Mouse (Mus musculus) limb, embryonic 15.5 days (tissue): ENCODE results near the gene Adk. TPM values are rescaled to one million over a fixed set of nuclear protein-coding genes. Genes with fewer than 3 reads are reported as not detected.
A peak's percentile ranks its signal among the peaks of the same experiment; 100 is the strongest.
"Not testable (repeated sequence)": the region's sequence is repeated elsewhere in the genome, so short reads cannot be mapped to it uniquely, and the experiment has no call there.

Experiments
- ATAC-seq: fragments of 200-750 bp; cut with Nextera tagmentation; 2 replicates; pipeline ENCODE4 v1.8.0; 2017; ENCODE audit warnings: low read depth, moderate TSS enrichment; ENCODE audit not compliant: insufficient number of reproducible peaks, low FRiP score, low TSS enrichment
- H3K27ac ChIP-seq: fragments of 300-500 bp; sonication (generic); 2 replicates; pipeline ENCODE4 v1.5.1; 2015; ENCODE audit warnings: moderate library complexity, mild to moderate bottlenecking, inconsistent platforms
- H3K27me3 ChIP-seq: fragments of 300-500 bp; sonication (generic); 2 replicates; pipeline ENCODE4 v1.6.1; 2015; ENCODE audit warnings: inconsistent platforms
- H3K36me3 ChIP-seq: fragments of 300-500 bp; sonication (generic); 2 replicates; pipeline ENCODE4 v1.6.1; 2015; ENCODE audit warnings: inconsistent platforms
- H3K4me1 ChIP-seq: fragments of 300-500 bp; sonication (generic); 2 replicates; pipeline ENCODE4 v1.6.1; 2015; ENCODE audit warnings: inconsistent platforms
- H3K4me2 ChIP-seq: fragments of 300-500 bp; sonication (generic); 2 replicates; pipeline ENCODE4 v1.6.1; 2015; ENCODE audit warnings: mild to moderate bottlenecking, inconsistent platforms
- H3K4me3 ChIP-seq: fragments of 300-500 bp; sonication (generic); 2 replicates; pipeline ENCODE4 v1.5.1; 2015; ENCODE audit warnings: mild to moderate bottlenecking, inconsistent platforms
- H3K9ac ChIP-seq: fragments of 300-500 bp; sonication (generic); 2 replicates; pipeline ENCODE4 v1.6.1; 2015; ENCODE audit warnings: inconsistent platforms
- H3K9me3 ChIP-seq: fragments of 300-500 bp; sonication (generic); 2 replicates; pipeline ENCODE4 v1.6.1; 2016; ENCODE audit warnings: inconsistent platforms
- WGBS: fragments of 180-500 bp; shearing (Covaris S2); methylation state at CpG from one replicate; pipeline ENCODE4 v1.1.7; 2015; 5-methylcytosine and 5-hydroxymethylcytosine counted together
- polyA plus RNA-seq: library from polyadenylated mRNA; unstranded; fragments of >200 nt; fragmentation: Nextera tagmentation; extraction: Ambion mirVana; gene quantifications from 2 replicates; pipeline ENCODE4 v1.2.1, GENCODE M21; 2015

Adk gene
- polyA plus RNA-seq, 1 experiment from 2014 or later: 148 TPM

GRCm38 (mm10) chr14:21087390-21088060 is 35.2 kb downstream of the Adk start:
- Histone ChIP-seq H3K27ac (peak overlapping the region; percentile 87), H3K9ac (no peak overlapping the region), H3K4me1 (peaks cover 25% of the 10 kb centered on the region), H3K36me3 (no peaks in the 10 kb centered on the region), H3K4me2 (no peak overlapping the region; the same call in 1 of the 2 replicates), H3K4me3 (no peak overlapping the region), H3K27me3 (no peaks in the 10 kb centered on the region), H3K9me3 (no peaks in the 10 kb centered on the region)
- 36% methylated on average over 4 of the region's 4 CpGs for WGBS
- no peak for ATAC-seq

- no peak for ATAC-seq
- peaks cover 8% of the 10 kb centered on the region; the same call in 1 of the 2 replicates for H3K36me3 ChIP-seq
- H3K4me1 ChIP-seq: peaks cover 25% of the 10 kb centered on the region
- no peak overlapping the region for H3K9ac ChIP-seq
- H3K4me2 ChIP-seq: no peak overlapping the region
- H3K4me3 ChIP-seq: no peak overlapping the region
- no peaks in the 10 kb centered on the region for H3K9me3 ChIP-seq
- H3K27ac ChIP-seq: no peak overlapping the region
- WGBS: 50% methylated on average over 3 of the region's 3 CpGs
- H3K27me3 ChIP-seq: no peaks in the 10 kb centered on the region
These were observed 36.4 kb downstream of the Adk start for GRCm38 (mm10) chr14:21088731-21089130.

GRCm38 (mm10) chr14:21090400-21090799 is 38.0 kb downstream of the Adk start:
- no peaks in the 10 kb centered on the region for H3K9me3 ChIP-seq
- H3K4me1 ChIP-seq: peaks cover 25% of the 10 kb centered on the region
- no peak overlapping the region for H3K9ac ChIP-seq
- H3K27me3 ChIP-seq: no peaks in the 10 kb centered on the region
- WGBS: 67% methylated on average over 3 of the region's 3 CpGs
- no peak overlapping the region for H3K4me3 ChIP-seq
- H3K4me2 ChIP-seq: no peak overlapping the region
- H3K27ac ChIP-seq: no peak overlapping the region
- peaks cover 8% of the 10 kb centered on the region; the same call in 1 of the 2 replicates for H3K36me3 ChIP-seq
- ATAC-seq: no peak

GRCm38 (mm10) chr14:21090930-21091486 is 38.6 kb downstream of the Adk start:
- Histone ChIP-seq H3K9me3 (no peaks in the 10 kb centered on the region), H3K4me2 (no peak overlapping the region), H3K4me1 (peaks cover 21% of the 10 kb centered on the region), H3K9ac (no peak overlapping the region), H3K27ac (no peak overlapping the region), H3K36me3 (peaks cover 8% of the 10 kb centered on the region; the same call in 1 of the 2 replicates), H3K4me3 (no peak overlapping the region), H3K27me3 (no peaks in the 10 kb centered on the region)
- WGBS: 83% methylated on average over 3 of the region's 3 CpGs
- no peak for ATAC-seq

- not testable (repeated sequence) for H3K9me3 ChIP-seq, H3K4me1 ChIP-seq, H3K36me3 ChIP-seq, H3K4me2 ChIP-seq, ATAC-seq, H3K27ac ChIP-seq, H3K9ac ChIP-seq, H3K4me3 ChIP-seq, H3K27me3 ChIP-seq
These were observed 41.8 kb downstream of the Adk start for GRCm38 (mm10) chr14:21094161-21094560.

GRCm38 (mm10) chr14:21096279-21096678 is 43.9 kb downstream of the Adk start:
- Histone ChIP-seq H3K36me3 (peaks cover 8% of the 10 kb centered on the region; the same call in 1 of the 2 replicates), H3K4me3 (no peak overlapping the region), H3K9me3 (no peaks in the 10 kb centered on the region), H3K4me1 (peaks cover 6% of the 10 kb centered on the region; the same call in 1 of the 2 replicates), H3K27me3 (no peaks in the 10 kb centered on the region), H3K4me2 (no peak overlapping the region), H3K9ac (no peak overlapping the region), H3K27ac (no peak overlapping the region)
- no peak for ATAC-seq

GRCm38 (mm10) chr14:21096689-21097088 is 44.3 kb downstream of the Adk start:
- H3K9ac ChIP-seq: no peak overlapping the region
- no peaks in the 10 kb centered on the region for H3K27me3 ChIP-seq
- no peaks in the 10 kb centered on the region for H3K9me3 ChIP-seq
- H3K27ac ChIP-seq: no peak overlapping the region
- H3K4me1 ChIP-seq: peaks cover 9% of the 10 kb centered on the region; the same call in 1 of the 2 replicates
- WGBS: 79% methylated on average over 4 of the region's 4 CpGs
- no peak overlapping the region for H3K4me3 ChIP-seq
- H3K36me3 ChIP-seq: peaks cover 8% of the 10 kb centered on the region; the same call in 1 of the 2 replicates
- ATAC-seq: no peak
- no peak overlapping the region for H3K4me2 ChIP-seq

GRCm38 (mm10) chr14:21099371-21099770 is 47.0 kb downstream of the Adk start:
- peaks cover 9% of the 10 kb centered on the region; the same call in 1 of the 2 replicates for H3K4me1 ChIP-seq
- no peaks in the 10 kb centered on the region for H3K27me3 ChIP-seq
- H3K27ac ChIP-seq: no peak overlapping the region
- ATAC-seq: no peak
- no peak overlapping the region for H3K4me3 ChIP-seq
- no peaks in the 10 kb centered on the region for H3K36me3 ChIP-seq
- 30% methylated on average over 7 of the region's 7 CpGs for WGBS
- H3K4me2 ChIP-seq: no peak overlapping the region
- no peak overlapping the region for H3K9ac ChIP-seq
- H3K9me3 ChIP-seq: no peaks in the 10 kb centered on the region

- H3K27ac ChIP-seq: no peak overlapping the region
- H3K4me1 ChIP-seq: peaks cover 9% of the 10 kb centered on the region; the same call in 1 of the 2 replicates
- 50% methylated on average over 2 of the region's 2 CpGs for WGBS
- no peaks in the 10 kb centered on the region for H3K36me3 ChIP-seq
- H3K27me3 ChIP-seq: no peaks in the 10 kb centered on the region
- ATAC-seq: no peak
- no peak overlapping the region for H3K9ac ChIP-seq
- H3K4me3 ChIP-seq: no peak overlapping the region
- H3K4me2 ChIP-seq: no peak overlapping the region
- no peaks in the 10 kb centered on the region for H3K9me3 ChIP-seq
These were observed 48.5 kb downstream of the Adk start for GRCm38 (mm10) chr14:21100876-21101275.

GRCm38 (mm10) chr14:21101562-21101961 is 49.2 kb downstream of the Adk start:
- WGBS: 54% methylated on average over 7 of the region's 7 CpGs
- Histone ChIP-seq H3K9me3 (no peaks in the 10 kb centered on the region), H3K4me1 (peaks cover 9% of the 10 kb centered on the region; the same call in 1 of the 2 replicates), H3K27me3 (no peaks in the 10 kb centered on the region), H3K36me3 (no peaks in the 10 kb centered on the region), H3K27ac (0 out of 2 replicates have a peak overlapping the region, but pooled peaks have one; percentile 11), H3K4me3 (no peak overlapping the region), H3K4me2 (no peak overlapping the region), H3K9ac (no peak overlapping the region)
- no peak for ATAC-seq

GRCm38 (mm10) chr14:21102666-21103203 is 50.4 kb downstream of the Adk start:
- ATAC-seq: no peak
- H3K9me3 ChIP-seq: no peaks in the 10 kb centered on the region
- WGBS: 83% methylated on average over 4 of the region's 4 CpGs
- H3K4me2 ChIP-seq: no peak overlapping the region
- H3K4me1 ChIP-seq: peaks cover 9% of the 10 kb centered on the region; the same call in 1 of the 2 replicates
- H3K4me3 ChIP-seq: no peak overlapping the region
- no peak overlapping the region for H3K27ac ChIP-seq
- H3K36me3 ChIP-seq: no peaks in the 10 kb centered on the region
- H3K9ac ChIP-seq: no peak overlapping the region
- H3K27me3 ChIP-seq: no peaks in the 10 kb centered on the region

GRCm38 (mm10) chr14:21105049-21105448 is 52.7 kb downstream of the Adk start:
- Histone ChIP-seq H3K27me3 (no peaks in the 10 kb centered on the region), H3K4me3 (no peak overlapping the region), H3K4me1 (0 out of 2 replicates have a peak, but pooled peaks cover 3% of the 10 kb centered on the region), H3K27ac (no peak overlapping the region), H3K9ac (no peak overlapping the region), H3K36me3 (no peaks in the 10 kb centered on the region), H3K9me3 (no peaks in the 10 kb centered on the region), H3K4me2 (no peak overlapping the region)
- ATAC-seq: no peak
